Mouse (Mus musculus) heart, adult 2 months (tissue): ENCODE measurements around the gene Ipo11. TPM values are rescaled to one million over a fixed set of nuclear protein-coding genes. Genes with fewer than 3 reads are reported as not detected.
"Not testable (repeated sequence)": the region's sequence is repeated elsewhere in the genome, so short reads cannot be mapped to it uniquely, and the experiment has no call there.

Experiments used
- DNase-seq, 2 experiments: peaks; one replicate each; pipeline ENCODE4 v3.0.0; 2021
- H3K27ac ChIP-seq: fragments of 200-600 bp; 2 replicates; pipeline ENCODE4 v1.8.1; 2022
- H3K27me3 ChIP-seq: fragments of 200-500 bp; 2 replicates; pipeline ENCODE4 v1.6.1; 2012; ENCODE audit warnings: mild to moderate bottlenecking, low read length, inconsistent platforms, mixed read lengths; ENCODE audit not compliant: control insufficient read depth, insufficient read depth
- H3K36me3 ChIP-seq: fragments of 200-500 bp; 2 replicates; pipeline ENCODE4 v1.6.1; 2012; ENCODE audit warnings: low read length, inconsistent platforms; ENCODE audit not compliant: control insufficient read depth, insufficient read depth
- H3K4me1 ChIP-seq: fragments of 200-500 bp; 2 replicates; pipeline ENCODE4 v1.6.1; 2011; ENCODE audit warnings: low read length; ENCODE audit not compliant: control insufficient read depth, insufficient read depth
- H3K4me3 ChIP-seq: fragments of 200-600 bp; 2 replicates; pipeline ENCODE4 v1.8.1; 2022
- H3K79me2 ChIP-seq: fragments of 200-500 bp; replicated peaks from 2 replicates; pipeline ENCODE4 v1.6.1; 2012; ENCODE audit warnings: mild to moderate bottlenecking, inconsistent platforms, low read length, moderate library complexity, mixed read lengths; ENCODE audit not compliant: control insufficient read depth, insufficient read depth
- H3K9ac ChIP-seq: fragments of 200-500 bp; 2 replicates; pipeline ENCODE4 v1.6.1; 2012; ENCODE audit warnings: low read depth, mild to moderate bottlenecking, control low read depth, inconsistent platforms, low read length, mixed read lengths
- CTCF ChIP-seq: fragments of 200-600 bp; IDR thresholded peaks from 2 replicates; pipeline ENCODE4 v1.8.1; 2022; ENCODE audit warnings: antibody characterized with exemption, mild to moderate bottlenecking, moderate library complexity
- EP300 ChIP-seq: fragments of 200-500 bp; IDR thresholded peaks from 2 replicates; pipeline ENCODE4 v1.6.1; 2011; ENCODE audit warnings: low read depth, low read length, control low read depth; ENCODE audit not compliant: insufficient read depth
- POLR2A ChIP-seq: fragments of 200-500 bp; IDR thresholded peaks from 2 replicates; pipeline ENCODE4 v1.6.1; 2011; ENCODE audit warnings: mild to moderate bottlenecking, low read depth, low read length, control low read depth; ENCODE audit not compliant: insufficient read depth
- WGBS: fragments of 180-500 bp; shearing (Covaris S2); methylation state at CpG from one replicate; pipeline ENCODE4 v1.1.7; 2018; 5-methylcytosine and 5-hydroxymethylcytosine counted together
- intact Hi-C: fragments of 180-260 bp; cut with DNase I; formaldehyde crosslinking; loops from one replicate; pipeline ENCODE4 v1.15.1; 2025
- polyA plus RNA-seq: library from polyadenylated mRNA; depleted of rRNA; stranded (reverse); fragments of >200 nt; gene quantifications from 2 replicates; pipeline ENCODE4 v1.2.3, GENCODE M21; 2012
- total RNA-seq, 2 experiments: library from RNA; stranded (reverse); gene quantifications; 2 replicates each; pipeline ENCODE4 v1.2.3; 2021

The Ipo11 gene
- total and polyA plus RNA-seq, 3 experiments: 15.7 to 27.3 (median 21.3) TPM

DNA sequence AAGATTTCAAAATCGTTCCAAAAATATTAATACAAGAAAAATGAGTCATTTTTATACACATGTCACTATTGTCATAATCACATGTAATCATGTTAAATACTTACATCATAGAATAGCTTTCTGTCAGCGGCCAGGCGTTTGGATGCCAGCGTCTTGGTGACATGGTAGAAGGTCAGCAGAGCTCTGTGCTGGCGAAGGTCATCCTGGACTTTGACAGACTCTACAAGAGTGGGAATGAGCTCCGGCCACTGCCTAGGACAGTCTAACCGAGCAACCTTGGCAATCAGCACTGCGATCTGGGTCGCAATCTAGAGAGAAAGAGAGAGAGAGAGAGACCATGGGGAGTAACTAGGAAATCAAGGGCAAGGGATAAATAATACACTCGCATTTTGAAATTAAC lies 26.7 kb downstream of the Ipo11 start:
- 92% methylated on average over 10 of the region's 10 CpGs for WGBS
- Histone ChIP-seq H3K79me2 (no peaks in the 10 kb centered on the region), H3K9ac (no peak overlapping the region), H3K4me3 (no peak overlapping the region), H3K4me1 (no peaks in the 10 kb centered on the region), H3K36me3 (no peaks in the 10 kb centered on the region), H3K27me3 (no peaks in the 10 kb centered on the region), H3K27ac (no peak overlapping the region)
- DNase-seq: no peak
- TF ChIP-seq CTCF (no peak), EP300 (no peak), POLR2A (no peak)
- intact Hi-C loops: no loop called here

DNA sequence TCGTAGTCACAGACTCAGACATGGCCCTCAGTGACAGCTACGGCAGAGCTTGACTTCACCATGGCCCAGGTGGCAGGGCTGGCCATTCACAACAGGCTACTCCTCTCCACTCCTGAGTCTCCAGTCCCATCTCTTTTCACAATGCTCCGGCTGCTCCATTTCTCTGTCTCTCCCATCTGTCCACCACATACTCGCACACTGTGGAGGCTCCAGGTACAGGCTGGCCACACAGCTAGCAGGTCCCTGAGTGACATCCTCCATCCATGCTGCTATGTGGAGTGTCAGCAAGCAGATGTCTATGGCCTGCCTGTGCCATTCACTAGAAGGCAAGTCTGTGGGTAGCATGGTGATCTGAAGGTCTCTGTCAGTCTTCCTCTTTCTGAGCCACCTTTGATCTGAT lies 29.5 kb downstream of the Ipo11 start:
- TF ChIP-seq EP300 (no peak), POLR2A (no peak), CTCF (no peak)

DNA sequence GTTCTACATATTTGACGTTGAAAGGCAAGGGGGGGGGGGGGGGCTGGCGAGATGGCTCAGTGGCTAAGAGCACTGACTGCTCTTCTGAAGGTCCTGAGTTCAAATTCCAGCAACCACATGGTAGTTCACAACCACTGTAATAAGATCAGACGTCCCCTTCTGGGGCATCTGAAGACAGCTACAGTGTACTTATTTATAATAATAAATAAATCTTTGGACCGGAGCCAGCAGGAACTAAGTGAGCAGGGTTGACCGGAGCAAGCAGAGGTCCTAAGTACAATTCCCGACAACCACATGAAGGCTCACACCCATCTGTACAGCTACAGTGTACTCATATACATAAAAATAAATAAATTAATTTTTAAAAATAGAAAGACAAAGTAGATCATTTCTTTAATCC lies 31.6 kb downstream of the Ipo11 start:
- H3K36me3 ChIP-seq, DNase-seq, H3K4me1 ChIP-seq, H3K27ac ChIP-seq, H3K9ac ChIP-seq, intact Hi-C loops, H3K27me3 ChIP-seq, H3K79me2 ChIP-seq, H3K4me3 ChIP-seq: not testable (repeated sequence)
- WGBS: 87% methylated on average over 6 of the region's 6 CpGs

More for the DNA sequence above, 29.5 kb downstream of the Ipo11 start:
- Histone ChIP-seq H3K36me3 (no peaks in the 10 kb centered on the region), H3K79me2 (no peaks in the 10 kb centered on the region), H3K4me3 (no peak overlapping the region), H3K4me1 (no peaks in the 10 kb centered on the region), H3K9ac (no peak overlapping the region), H3K27me3 (no peaks in the 10 kb centered on the region), H3K27ac (no peak overlapping the region)
- DNase-seq: no peak
- intact Hi-C loops: no loop called here
- WGBS: 97% methylated on average over 4 of the region's 4 CpGs

DNA sequence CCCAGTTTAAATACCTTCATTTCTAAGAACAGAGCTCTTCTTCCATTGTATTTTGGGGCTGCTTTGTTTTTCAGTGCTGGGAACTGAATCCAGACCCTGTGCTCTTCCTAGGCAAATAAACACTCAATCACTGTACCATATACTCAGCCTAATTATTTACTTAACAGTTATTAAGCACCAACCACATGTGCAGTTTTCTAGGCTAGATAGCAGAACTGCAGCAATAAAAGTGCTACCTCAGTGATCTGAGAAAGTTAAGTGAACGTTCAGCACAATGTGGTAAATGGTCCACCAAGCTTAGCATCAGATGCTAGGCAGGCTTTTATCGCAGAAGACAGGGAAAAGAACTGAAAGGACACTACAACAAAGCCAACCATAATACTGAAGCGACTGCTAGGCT lies 32.1 kb downstream of the Ipo11 start:
- TF ChIP-seq CTCF (no peak), POLR2A (no peak), EP300 (no peak)
- Histone ChIP-seq H3K4me1 (no peaks in the 10 kb centered on the region), H3K27me3 (no peaks in the 10 kb centered on the region), H3K36me3 (no peaks in the 10 kb centered on the region), H3K9ac (no peak overlapping the region), H3K4me3 (no peak overlapping the region), H3K27ac (no peak overlapping the region), H3K79me2 (no peaks in the 10 kb centered on the region)
- no peak for DNase-seq
- 89% methylated on average over 3 of the region's 3 CpGs for WGBS
- intact Hi-C loops: no loop called here

DNA sequence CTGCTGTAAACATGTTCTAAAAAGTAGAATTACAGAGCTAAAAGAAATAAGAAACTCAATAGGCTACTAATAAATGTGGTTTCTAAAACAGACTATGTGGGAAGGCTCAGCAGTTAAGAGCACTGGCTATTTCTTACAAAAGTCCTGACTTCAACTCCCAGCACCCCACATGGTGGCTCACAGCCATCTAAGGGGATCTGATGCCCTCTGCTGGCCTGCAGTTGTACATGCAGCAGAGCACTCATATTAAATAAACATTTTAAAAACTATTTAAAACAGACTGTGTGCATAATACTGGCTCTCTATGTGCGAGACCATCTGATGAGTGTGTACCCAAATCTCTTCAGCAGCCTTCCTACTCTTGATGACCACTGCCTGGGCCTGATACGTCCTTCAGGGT lies 42.5 kb downstream of the Ipo11 start:
- H3K36me3 ChIP-seq: no peaks in the 10 kb centered on the region
- H3K4me3 ChIP-seq: no peak overlapping the region
- no peak overlapping the region for H3K9ac ChIP-seq
- no peak overlapping the region for H3K27ac ChIP-seq
- intact Hi-C loops: no loop called here
- no peaks in the 10 kb centered on the region for H3K27me3 ChIP-seq
- DNase-seq: no peak
- no peaks in the 10 kb centered on the region for H3K4me1 ChIP-seq
- 100% methylated on average over 2 of the region's 2 CpGs for WGBS
- TF ChIP-seq CTCF (peak; percentile 75), POLR2A (no peak), EP300 (no peak)
- no peaks in the 10 kb centered on the region for H3K79me2 ChIP-seq

DNA sequence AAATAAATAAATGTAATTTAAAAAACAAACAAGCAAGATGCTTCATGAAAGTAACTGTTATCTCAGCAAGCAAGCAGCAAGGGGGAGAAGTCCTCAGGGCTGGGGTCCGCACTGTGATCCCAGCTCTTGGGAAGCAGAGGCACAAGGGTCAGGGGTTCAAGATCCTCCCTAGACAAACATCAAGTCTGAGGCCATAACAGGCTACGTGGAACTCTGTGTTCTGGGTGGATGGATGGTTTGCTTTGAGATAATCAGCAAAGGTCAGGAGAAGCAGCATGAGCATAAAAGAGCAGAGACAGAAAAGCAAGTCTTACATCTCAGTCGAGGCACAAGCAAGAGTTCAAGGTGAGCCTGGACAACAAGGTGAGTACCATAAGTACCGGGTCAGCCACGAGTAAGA lies 43.1 kb downstream of the Ipo11 start:
- no peak overlapping the region for H3K4me3 ChIP-seq
- H3K4me1 ChIP-seq: no peaks in the 10 kb centered on the region
- no peak for DNase-seq
- intact Hi-C loops: no loop called here
- H3K27ac ChIP-seq: no peak overlapping the region
- H3K79me2 ChIP-seq: no peaks in the 10 kb centered on the region
- no peak for TF ChIP-seq CTCF
- no peaks in the 10 kb centered on the region for H3K27me3 ChIP-seq
- WGBS: 89% methylated on average over 5 of the region's 5 CpGs
- no peaks in the 10 kb centered on the region for H3K36me3 ChIP-seq
- H3K9ac ChIP-seq: no peak overlapping the region

DNA sequence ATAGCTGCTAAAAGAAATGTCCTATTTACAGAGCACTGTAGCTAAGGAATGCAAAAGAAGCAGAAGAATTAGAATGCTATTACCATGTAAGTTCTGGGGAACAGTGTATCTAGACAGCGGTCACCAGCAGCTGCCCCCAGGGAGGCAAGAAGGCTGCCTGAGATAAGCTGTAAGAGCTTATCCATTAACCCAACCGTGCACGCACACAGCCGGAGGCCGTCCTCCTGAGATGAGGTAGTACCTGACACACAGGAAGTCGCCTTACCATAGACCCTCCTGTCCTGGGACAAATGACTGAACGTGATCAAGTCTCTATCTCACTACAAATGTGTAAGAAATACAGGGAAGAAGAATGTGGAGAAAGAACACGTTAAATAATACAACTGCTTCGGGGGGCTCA lies 43.6 kb downstream of the Ipo11 start:
- Histone ChIP-seq H3K27me3 (no peaks in the 10 kb centered on the region), H3K4me3 (no peak overlapping the region), H3K36me3 (no peaks in the 10 kb centered on the region), H3K9ac (no peak overlapping the region), H3K27ac (no peak overlapping the region), H3K79me2 (no peaks in the 10 kb centered on the region), H3K4me1 (no peaks in the 10 kb centered on the region)
- WGBS: 80% methylated on average over 9 of the region's 9 CpGs
- no peak for TF ChIP-seq POLR2A
- DNase-seq: no peak
- intact Hi-C loops: no loop called here
